Mouse (Mus musculus) heart, postnatal 36 days (tissue): ENCODE results near the gene Ifne. TPM values are rescaled to one million over a fixed set of nuclear protein-coding genes. Genes with fewer than 3 reads are reported as not detected.

Experiments used
- DNase-seq, 2 experiments: peaks; one replicate each; pipeline ENCODE4 v3.0.0; 2021 to 2022
- intact Hi-C: fragments of 180-260 bp; cut with DNase I; formaldehyde crosslinking; loops from one replicate; pipeline ENCODE4 v1.15.1; 2025
- total RNA-seq, 2 experiments: library from RNA; stranded (reverse); gene quantifications; 2 replicates each; pipeline ENCODE4 v1.2.3; 2021

The Ifne gene
- not detected for total RNA-seq

GRCm38 (mm10) chr4:88880101-88880500 lies at the start of gene Ifne:
TSS of gene Ifne (minus strand) at chr4:88880201.
- intact Hi-C loops = no loop called here

DNA sequence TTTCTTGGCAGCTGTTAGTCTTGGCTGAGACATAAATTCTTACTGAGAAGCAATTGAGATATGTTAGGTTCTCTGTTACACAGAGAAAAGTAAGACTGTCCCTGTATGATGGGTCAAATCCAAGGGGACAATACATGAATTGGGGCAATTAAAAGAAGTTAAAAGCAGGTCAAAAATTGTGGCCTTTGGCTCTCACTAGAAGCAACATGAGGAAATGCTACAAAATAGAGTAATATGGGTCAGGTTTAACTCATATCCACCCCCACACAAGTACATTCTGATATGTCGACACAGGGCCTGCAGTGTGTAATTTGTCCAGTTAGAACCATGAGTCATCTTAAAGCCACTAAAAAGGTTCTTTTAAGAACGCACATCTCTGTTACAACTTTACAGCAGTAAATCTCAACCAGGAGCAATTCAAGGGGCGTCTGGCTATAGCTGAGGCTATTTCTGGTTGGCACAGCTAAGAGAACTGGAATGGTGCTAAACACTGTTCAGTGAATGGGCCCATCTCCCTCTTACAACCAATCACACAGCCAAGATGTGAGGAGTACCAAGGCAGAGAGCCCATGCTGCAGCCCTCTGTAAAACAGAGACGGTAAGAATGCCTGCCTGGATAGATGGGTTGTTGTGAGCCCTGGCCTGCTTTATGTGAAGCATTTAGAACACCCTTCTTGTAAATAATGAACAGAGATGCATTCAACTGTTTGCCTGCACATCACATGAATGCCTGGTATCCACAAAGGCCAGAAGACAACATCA lies 48.5 kb upstream of the Ifne start:
- intact Hi-C loops = no loop called here
- no peak for DNase-seq

More at GRCm38 (mm10) chr4:88880101-88880500, at the start of gene Ifne:
- no peak for DNase-seq

DNA sequence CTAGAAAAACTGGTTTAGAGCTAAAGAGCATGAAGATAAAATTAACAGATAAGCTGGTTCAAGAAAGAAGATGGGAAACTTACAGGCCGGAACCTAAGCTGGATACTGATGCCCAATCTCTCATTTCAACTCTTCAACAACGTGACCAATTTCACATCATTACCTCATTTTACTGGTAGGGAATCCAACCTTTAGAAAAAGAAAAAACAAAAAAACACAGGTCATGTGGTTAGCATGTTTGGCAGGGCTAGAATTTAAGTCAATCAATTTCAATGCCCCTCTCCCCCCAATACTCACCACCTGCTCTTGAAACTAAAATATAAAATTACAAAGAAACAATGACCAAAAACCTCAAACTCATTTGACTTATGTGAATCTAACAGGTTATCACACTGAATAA lies 47.8 kb upstream of the Ifne start:
- DNase-seq = no peak
- intact Hi-C loops = no loop called here

DNA sequence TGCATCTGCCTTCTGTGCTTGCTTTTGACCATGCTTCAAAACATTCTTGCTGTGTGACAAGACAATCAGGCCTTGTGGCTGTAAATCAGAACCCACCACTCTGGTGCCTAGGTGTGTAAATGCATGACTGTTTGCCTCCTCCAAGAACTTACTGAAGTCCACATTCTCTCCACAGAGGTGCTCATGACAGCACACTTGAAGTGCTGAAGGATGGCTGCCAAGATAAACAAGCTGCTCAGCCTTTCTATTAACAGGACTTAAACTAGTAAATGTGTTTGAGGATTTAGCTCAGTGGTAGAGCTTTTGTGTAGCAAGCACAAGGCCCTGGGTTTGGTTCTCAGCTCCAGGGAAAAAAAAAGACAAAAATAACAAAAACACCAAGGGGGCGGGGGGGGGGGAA lies 46.6 kb upstream of the Ifne start:
- intact Hi-C loops = no loop called here
- no peak for DNase-seq

- no peak for DNase-seq
- intact Hi-C loops = no loop called here
Observed at GRCm38 (mm10) chr4:88926082-88926481, 46.1 kb upstream of the Ifne start.

- no peak for DNase-seq
- intact Hi-C loops = no loop called here
Observed at GRCm38 (mm10) chr4:88925456-88925855, 45.5 kb upstream of the Ifne start.

- intact Hi-C loops = no loop called here
Observed at GRCm38 (mm10) chr4:88921280-88921679, 41.3 kb upstream of the Ifne start.

DNA sequence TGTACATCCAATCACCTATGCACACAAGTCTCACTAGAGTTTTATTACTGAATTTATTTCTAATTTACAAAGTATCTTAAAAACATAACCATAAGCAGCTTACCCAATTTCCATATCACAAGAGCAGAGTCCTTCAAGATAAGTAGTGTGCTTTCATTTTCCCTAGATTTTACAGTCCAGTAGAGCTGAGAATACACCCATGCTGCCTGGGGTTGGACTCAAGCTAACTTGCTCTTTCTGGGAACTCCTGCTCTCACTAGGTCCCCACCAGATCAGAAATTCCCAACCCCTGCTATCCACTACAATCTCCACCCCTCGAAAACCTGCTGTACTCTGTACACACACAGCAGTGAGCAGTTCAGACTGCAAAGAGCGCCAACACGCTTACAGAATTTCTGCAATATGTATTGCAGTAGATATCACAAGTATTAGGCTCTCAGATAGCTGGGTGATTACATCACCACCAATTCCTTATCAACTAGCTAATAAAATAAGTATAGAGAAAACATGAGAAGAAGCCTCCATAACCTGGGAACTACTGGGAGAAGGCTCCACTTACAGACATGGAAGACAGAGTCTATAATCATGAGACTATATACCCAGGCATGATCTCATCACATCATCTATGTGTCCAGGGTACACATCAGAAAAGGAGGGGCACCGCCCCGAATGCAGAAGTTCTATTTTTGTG lies 37.9 kb upstream of the Ifne start:
- intact Hi-C loops = no loop called here
- DNase-seq = no peak

More at GRCm38 (mm10) chr4:88921280-88921679, 41.3 kb upstream of the Ifne start:
- no peak for DNase-seq

- DNase-seq = no peak
- intact Hi-C loops = no loop called here
Observed at GRCm38 (mm10) chr4:88916306-88916705, 36.3 kb upstream of the Ifne start.

- DNase-seq = no peak
- intact Hi-C loops = no loop called here
Observed at GRCm38 (mm10) chr4:88913984-88914383, 34.0 kb upstream of the Ifne start.

DNA sequence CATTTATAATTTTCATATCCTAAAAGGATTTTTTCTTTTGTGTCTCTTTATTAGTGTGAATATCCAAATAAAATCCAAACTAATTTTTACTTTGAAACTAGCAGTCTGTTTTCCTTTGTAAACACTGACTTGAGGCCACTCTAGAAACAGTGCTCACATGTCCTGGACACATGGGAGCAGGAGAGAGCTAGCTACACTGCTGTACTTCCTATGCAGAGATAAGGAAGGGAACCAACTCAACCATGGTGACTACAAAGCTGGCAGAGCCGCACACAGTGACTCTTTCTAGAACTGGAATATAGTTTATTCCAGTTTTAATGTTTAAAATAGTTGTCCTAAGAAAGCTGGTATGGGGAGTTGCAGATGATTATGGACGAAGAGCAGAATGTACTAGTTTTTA lies 32.9 kb upstream of the Ifne start:
- intact Hi-C loops = no loop called here
- DNase-seq = no peak

DNA sequence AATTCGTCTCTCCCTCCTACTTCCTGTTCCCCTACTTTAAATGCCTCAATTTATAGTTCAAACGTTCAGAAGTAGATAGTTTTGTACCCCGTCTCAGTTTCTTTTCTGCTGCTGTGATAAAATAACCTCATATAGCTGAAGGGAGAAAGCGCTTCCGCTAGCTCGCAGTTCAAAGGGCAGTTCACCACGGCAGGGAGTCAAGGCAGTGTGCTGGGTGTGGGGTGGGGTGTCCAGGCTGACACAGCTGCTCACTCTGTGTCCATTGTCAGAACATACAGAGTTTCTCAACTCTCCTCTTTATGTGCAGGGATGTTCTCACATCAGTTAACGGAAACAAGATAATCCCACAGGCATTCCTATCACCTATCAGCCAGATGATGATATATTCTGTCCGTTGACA lies 32.2 kb upstream of the Ifne start:
- intact Hi-C loops = no loop called here
- no peak for DNase-seq

DNA sequence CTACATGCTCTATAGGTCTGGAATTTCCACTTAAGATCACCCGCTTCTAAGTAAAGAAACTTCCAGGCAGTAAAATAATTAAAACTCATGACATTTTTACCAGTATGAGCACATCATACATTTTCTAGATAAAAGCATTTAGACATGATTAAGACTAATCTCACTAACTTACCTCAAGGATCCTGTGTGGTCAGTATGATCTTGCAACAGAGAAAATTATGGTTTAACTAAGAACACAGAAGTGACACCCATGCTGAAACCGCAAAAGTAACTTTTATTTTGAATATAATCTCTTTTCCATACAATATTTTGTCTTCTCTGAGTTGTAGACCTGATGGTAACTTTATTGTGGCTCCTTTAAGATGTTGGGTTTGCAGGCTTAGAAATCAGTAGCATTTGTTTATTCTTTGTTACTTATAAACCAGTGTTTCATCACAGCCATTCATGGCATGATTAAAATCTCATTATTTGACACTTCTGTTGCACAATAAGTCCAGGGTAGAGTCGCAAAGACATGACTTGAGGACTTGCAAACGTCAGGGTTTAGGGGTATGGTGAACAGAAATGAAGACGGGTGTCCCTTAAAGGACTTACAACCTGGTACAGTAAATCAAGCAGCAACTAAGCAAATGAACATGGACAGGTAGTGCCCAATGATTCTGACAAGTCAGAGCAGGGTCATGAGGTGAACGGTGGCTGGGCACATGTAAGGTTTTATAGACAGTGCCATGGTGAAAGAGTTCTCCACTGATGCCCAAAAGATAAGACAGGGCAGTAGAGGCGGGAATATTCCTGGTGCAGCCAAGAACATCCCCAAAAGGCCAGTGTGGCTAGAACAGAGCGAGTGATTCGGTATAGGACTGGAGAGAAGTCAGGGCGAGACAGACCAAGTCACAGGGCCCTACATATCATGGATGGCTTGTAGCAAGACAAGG lies 29.9 kb upstream of the Ifne start:
- intact Hi-C loops = no loop called here
- DNase-seq = no peak

DNA sequence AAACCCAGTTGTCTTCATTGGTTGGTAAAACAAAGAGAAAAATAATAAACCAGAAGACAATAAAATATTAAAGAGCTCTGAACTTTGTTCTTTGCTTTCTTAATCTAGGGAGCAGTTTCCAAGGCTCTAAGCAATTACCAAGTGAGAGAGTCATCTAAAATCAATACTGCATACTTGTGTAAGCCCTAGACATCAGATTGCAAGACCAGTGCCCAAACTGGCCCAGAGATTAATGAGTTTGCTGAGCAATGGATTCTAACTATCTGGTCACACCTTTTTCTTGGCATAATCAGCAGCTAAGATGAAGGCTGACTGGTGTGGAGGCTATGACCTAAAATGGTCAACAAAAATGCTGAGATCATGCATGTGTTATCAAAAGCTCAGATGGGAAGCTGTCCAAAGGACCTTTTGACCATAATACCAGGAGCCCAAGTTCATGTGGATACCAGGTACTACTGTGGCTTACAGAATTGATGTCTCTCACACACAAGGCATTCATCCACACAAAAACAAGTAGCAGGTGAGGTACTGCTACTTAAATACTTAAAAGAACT lies 13.3 kb upstream of the Ifne start:
- intact Hi-C loops = no loop called here
- DNase-seq = no peak

GRCm38 (mm10) chr4:88888236-88888635 lies 8.2 kb upstream of the Ifne start:
- intact Hi-C loops = no loop called here
- no peak for DNase-seq

DNA sequence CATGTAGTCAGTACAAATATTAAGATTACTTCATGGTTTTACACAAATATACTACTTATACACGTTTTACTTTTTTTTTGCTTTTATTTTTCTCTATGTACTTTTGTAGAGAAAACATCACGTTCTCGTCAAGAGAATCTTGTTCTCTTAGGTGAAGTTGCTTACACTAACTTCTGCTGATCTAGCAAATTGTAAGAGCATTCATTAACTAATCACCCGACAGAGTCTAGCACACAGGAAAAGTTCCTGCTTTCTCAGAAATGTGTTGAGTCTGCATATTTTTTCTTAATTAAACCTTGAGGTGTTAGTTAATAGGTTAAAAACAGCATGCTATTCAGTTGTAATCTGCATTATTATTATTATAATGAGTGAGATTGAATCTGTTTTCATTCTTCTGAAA lies 1.2 kb downstream of the Ifne start:
- DNase-seq = no peak
- intact Hi-C loops = no loop called here

- intact Hi-C loops = no loop called here
- DNase-seq = no peak
Observed at GRCm38 (mm10) chr4:88878246-88878645, 1.8 kb downstream of the Ifne start.

DNA sequence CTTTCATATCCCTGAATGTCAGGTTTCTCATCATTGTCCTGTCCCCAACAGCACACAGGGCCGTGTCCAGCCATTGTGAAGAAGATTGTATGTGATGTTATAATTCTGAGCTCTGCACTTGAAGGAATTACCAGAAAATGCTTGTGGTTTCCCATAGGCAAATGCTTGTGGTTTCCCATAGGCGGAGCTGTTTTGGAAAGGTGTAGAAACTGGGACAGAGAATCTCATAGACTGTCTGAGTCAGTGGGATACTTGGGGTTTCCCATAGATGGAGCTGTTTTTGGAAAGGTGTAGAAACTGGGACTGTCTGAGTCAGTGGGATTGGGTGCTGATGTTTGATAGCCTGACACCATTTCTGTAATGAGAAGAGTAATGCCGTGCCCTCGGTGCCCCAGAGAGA lies 3.5 kb downstream of the Ifne start:
- no peak for DNase-seq
- intact Hi-C loops = no loop called here

DNA sequence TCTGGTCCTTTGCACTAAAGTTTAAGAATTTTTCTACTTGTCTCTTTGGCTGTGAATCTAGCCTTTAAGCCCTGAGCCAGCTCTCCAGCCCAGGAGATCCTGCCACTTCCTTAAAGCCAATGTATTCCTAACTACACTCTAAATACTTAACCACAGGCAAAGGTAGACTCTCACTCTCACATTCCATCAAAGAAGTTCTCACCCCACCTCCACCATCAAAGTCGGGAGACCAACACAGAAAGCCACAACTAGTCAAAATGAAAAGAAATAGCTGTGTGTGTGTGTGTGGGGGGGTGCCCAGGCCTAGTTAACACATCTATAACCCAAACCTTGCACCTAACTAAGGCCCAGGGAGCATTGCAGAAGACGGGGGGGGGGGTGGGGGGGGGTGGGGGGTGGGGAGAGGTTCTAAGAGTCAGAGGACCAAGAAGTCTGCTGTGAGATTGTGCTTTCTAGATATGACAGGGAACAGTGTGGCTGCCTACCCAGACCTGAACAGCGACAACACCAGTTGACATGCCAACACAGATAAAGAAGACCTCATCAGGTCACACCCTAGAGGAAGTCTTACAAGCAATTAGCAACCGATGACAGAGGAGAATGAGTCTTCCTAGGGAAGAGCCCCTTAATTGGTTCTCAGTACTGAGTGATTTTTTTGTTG lies 4.4 kb downstream of the Ifne start:
- intact Hi-C loops = no loop called here
- no peak for DNase-seq

DNA sequence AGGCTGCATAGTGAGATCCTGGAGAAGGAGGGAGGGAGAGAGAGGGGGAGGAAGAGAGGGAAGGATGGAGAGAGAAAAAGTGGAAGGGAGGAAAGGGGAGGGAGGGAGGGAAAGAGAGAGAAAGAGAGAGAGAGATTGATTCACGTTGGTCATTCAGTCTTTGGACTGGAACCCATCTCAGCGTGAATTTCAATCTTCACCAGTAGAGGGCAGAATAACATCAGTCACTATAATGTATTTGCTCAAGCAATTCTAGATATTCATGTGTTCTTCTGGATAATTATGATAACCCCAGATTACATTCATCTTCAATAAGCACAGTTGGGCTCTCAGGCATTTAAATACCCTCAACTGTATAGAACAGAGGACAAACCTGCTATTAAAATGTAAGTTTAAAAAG lies 7.3 kb downstream of the Ifne start:
- intact Hi-C loops = loop anchor here (1.0 to 5.0 kb wide), 3 partner anchors 65 to 650 kb away; no protein-coding TSS in a partner anchor
- peak in 1 of 2 experiments; percentile 12 for DNase-seq
